Mouse (Mus musculus) layer of hippocampus, adult 8-10 months (tissue): Measurements from ENCODE around the gene Vtn. TPM values are rescaled to one million over a fixed set of nuclear protein-coding genes. Genes with fewer than 3 reads are reported as not detected.
A peak's percentile ranks its signal among the peaks of the same experiment; 100 is the strongest.
"Not testable (repeated sequence)": the region's sequence is repeated elsewhere in the genome, so short reads cannot be mapped to it uniquely, and the experiment has no call there.

Source experiments
- DNase-seq, 2 experiments: peaks; one replicate each; pipeline ENCODE4 v3.0.0; 2022; ENCODE audit warnings: low spot score in 2 of 2
- total RNA-seq, 4 experiments: library from RNA; stranded (reverse); gene quantifications; 2 replicates each; pipeline ENCODE4 v1.2.4; 2022

Vtn gene
- total RNA-seq, 4 experiments from 2014 or later, result 66.0 to 84.5 (median 78.0) TPM

DNA sequence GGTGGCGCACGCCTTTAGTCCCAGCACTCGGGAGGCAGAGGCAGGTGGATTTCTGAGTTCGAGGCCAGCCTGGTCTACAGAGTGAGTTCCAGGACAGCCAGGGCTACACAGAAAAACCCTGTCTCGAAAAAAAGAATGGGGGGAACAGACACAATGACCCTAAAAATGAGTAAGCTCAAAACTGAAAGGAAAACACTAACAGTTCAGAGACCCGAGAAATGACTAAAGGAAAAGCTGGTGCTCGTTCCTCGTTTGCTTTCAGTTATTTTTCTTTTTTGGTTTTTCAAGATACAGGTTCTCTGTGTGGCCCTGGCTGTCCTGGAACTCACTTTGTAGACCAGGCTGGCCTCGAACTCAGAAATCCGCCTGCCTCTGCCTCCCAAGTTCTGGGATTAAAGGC is 32.6 kb downstream of the Vtn start:
- DNase-seq, result not testable (repeated sequence)

DNA sequence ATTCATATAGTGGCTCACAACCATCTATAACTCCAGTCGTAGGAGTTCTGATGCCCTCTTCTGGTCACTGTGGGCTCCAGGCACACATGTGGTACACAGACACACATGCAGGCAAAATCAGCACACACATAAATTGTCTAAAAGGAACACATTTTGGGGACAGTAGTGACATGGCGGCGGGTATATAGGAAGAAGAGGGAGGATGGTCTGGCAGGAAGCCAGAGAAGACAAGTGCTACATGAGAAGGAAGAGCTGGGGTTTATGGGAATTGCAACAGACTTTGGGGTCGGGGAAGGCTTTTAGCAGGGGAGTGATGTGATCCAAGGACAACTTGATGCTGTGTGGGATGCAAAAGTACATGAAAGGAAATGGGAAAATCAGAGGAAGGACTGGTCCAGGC is 35.6 kb downstream of the Vtn start:
- DNase-seq, result no peak

DNA sequence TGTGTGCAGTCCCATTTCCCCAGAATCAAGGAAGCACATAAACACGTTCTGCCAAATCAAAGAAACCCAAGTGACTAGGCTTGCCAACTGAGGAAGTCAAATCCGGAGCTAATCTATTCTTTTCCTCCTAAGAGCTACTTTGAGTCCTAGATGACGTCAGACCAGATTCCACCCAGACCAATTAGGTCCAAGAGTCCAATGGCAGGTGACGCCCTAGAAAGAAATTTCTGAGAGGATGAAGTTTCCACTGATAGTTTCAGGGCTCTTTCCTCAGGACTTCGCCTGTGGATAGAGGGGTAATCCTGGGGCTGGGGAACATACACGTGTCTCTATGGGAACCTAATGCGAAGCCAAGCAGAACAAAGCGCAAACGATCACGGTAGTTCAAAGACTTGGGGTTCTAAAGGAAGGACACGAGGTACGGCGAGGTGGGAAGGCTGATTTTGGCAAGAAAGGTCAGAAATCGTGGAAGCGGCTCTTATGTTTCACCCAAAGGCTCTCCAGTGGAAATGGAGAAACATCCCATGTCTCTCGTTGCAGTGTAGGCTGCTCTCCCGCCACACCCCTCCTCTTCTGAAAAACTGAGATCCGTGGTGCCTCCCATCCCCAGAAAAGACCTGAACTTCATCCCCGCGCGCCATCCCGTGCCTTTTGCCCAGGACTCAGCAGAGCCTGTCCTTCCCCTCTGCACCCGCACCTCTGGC is 36.6 kb downstream of the Vtn start:
- no peak for DNase-seq

DNA sequence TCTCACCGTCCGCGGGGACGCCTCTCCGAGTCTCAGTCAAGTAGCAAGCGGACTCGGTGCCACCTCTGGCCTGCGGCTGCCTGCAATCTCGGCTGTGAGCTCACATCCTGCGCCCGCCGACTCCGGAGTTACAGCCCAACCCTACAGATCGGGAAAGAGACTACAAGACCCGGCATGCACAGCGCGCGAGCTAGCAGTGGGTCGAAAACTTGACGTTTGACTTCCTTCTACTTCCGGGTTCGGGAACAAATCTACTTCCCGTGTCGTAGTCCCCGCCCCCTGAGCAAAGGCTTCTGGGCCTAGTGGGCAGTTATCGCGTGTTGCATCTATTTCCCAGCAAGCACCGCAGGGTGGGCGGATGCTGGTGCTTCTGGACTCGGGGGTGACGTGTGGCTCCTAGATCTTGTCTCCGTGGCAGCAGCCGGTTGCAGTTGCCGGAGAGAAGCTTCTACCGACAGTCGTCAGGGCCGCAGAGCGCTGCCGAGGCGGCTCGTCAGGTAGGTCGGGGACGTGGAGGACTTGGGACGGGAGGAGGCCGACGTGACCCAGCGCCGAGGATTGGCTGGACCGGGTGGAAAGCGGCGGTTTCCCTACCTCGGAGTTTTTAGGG is 37.3 kb downstream of the Vtn start, which contains the start of the genes Tnfaip1 and Ift20:
Gene Tnfaip1, minus strand, starts transcription at position 253 of the 610 bp plus-strand sequence.
Gene Ift20, plus strand, starts transcription at position 282 of the 610 bp plus-strand sequence.
- peak; percentile 97 to 98 for DNase-seq

- no peak for DNase-seq
Measured at GRCm38 (mm10) chr11:78536690-78537084, 37.8 kb downstream of the Vtn start.

GRCm38 (mm10) chr11:78540358-78540757 is 41.5 kb downstream of the Vtn start:
- DNase-seq, result no peak

GRCm38 (mm10) chr11:78544449-78545111 is 45.7 kb downstream of the Vtn start:
- DNase-seq, result no peak

DNA sequence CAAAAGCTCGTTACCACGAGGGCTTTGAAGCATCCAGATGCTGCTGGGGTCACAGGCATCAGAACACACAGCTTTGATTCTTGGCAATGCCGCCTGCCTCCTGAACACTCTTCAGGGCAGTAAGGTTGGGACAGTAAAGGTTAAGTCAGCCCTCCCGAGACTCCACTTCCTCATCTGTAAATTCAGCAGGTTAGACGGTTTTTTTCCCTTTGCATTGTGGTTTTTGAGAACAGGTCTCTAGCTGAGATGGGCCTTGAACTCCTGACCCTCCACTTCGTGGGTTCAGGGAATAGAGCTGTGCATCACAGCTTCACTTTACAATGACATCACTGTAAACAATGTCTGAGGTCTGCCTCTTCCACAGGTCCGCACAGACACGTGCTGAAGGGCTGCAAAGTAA is 46.3 kb downstream of the Vtn start:
- DNase-seq, result no peak

DNA sequence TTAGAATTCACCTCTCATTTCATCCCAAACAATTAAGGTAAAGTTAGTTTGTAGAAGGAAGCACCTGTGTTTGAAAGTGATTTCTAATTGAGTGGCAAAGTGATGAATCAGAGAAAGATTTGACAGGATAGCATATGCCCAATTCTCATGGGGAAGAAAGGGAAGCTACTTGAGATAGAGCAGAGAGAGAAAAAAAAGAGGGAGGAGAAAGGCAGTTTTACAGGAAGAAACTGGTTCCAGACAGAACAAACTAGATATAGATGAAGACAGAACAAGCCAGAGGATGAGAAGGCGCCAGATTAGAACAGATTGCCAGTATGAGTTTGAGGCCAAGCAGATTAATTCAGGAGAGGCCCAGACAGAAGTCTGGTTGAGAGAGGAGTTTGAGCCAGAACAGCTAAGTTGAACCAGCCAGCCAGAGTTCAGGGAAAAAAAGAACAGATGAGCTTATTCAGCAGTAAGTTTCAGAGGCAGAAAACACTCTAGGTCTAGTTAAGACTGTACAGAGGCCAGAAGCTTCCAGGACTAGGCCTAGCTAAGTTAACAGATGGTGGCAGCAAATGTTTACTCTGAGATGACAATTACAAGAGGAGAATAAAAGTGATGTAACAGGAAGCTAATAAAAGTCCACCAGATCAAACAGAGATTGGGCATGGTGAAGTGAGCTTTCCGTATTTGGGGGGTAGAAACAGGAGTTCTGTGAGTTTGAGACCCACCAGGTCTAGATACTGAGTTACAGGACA is 49.0 kb downstream of the Vtn start:
- DNase-seq, result no peak

GRCm38 (mm10) chr11:78549491-78549987 is 50.6 kb downstream of the Vtn start:
- DNase-seq, result no peak

- peak; percentile 95 to 97 for DNase-seq
Measured at GRCm38 (mm10) chr11:78550168-78551058, 51.5 kb downstream of the Vtn start, which contains the start of gene Tmem97. TSS of gene Tmem97 (minus strand) at chr11:78550777.

DNA sequence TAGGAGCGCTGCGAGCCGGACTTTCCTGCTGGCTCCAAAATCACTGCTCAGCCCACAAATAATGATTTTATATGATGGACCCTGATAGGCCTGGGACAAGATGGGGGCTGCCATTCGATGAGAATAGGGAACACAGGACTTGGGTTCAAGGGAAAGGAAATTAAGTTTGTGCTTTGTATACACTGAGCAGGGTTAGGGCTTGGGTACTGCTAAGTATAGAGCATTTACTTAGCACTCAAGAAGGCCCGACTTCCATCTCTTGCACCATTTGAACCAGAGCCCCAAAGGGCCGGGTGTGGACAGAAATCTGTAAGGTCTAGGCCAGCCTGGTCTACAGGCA is 52.1 kb downstream of the Vtn start:
- no peak for DNase-seq

Other genes with a start within 250 kb of the Vtn start
- 100 to 1,000 TPM; 181 to 208 (median 193) TPM for gene 2610507B11Rik, start 237.3 kb upstream of the Vtn start, total RNA-seq
- 10 to 100 TPM in 1 of 4 experiments, 1 to 10 TPM in 3; 4.3 to 11.8 (median 7.3) TPM for gene BC030499, start 208.2 kb upstream of the Vtn start, total RNA-seq
- gene Spag5, start 197.6 kb upstream of the Vtn start, total RNA-seq, result 1 to 10 TPM; 5.8 to 9.4 (median 7.1) TPM
- gene Aldoc, start 176.1 kb upstream of the Vtn start, total RNA-seq, result 1,000 to 10,000 TPM in 1 of 4 experiments, 100 to 1,000 TPM in 3; 734 to 1,027 (median 804) TPM
- 10 to 100 TPM; 58.9 to 64.6 (median 62.2) TPM for gene Pigs, start 170.7 kb upstream of the Vtn start, total RNA-seq
- gene Unc119, start 155.6 kb upstream of the Vtn start, total RNA-seq, result 10 to 100 TPM; 30.9 to 37.3 (median 34.9) TPM
- under 1 TPM in 1 of 4 experiments, not detected in 3; 0.10 TPM for gene Foxn1, start 112.5 kb upstream of the Vtn start, total RNA-seq
- not detected for gene Slc13a2, start 76.9 kb upstream of the Vtn start, total RNA-seq
- gene Slc46a1, start 33.4 kb upstream of the Vtn start, total RNA-seq, result 10 to 100 TPM in 3 of 4 experiments, 1 to 10 TPM in 1; 8.1 to 16.1 (median 11.1) TPM
- 10 to 100 TPM; 32.9 to 40.8 (median 37.7) TPM for gene Sarm1, start 1.3 kb upstream of the Vtn start, total RNA-seq
- gene Sebox, start 4.4 kb downstream of the Vtn start, total RNA-seq, result 1 to 10 TPM; 2.4 to 4.8 (median 4.0) TPM
- gene Tmem199, start 13.1 kb downstream of the Vtn start, total RNA-seq, result 10 to 100 TPM; 46.7 to 52.3 (median 49.9) TPM
- gene Poldip2, start 13.1 kb downstream of the Vtn start, total RNA-seq, result 100 to 1,000 TPM; 106 to 123 (median 116) TPM
- 10 to 100 TPM; 29.9 to 32.6 (median 30.7) TPM for gene Tnfaip1, start 37.2 kb downstream of the Vtn start, total RNA-seq
- gene Ift20, start 37.3 kb downstream of the Vtn start, total RNA-seq, result 10 to 100 TPM; 68.0 to 73.9 (median 73.6) TPM
- gene Tmem97, start 51.7 kb downstream of the Vtn start, total RNA-seq, result 10 to 100 TPM; 12.9 to 16.4 (median 15.1) TPM
- gene Nlk, start 198.3 kb downstream of the Vtn start, total RNA-seq, result 10 to 100 TPM; 37.1 to 48.0 (median 44.3) TPM